Mouse (Mus musculus): ENCODE data around the gene Ncs1. TPM values are rescaled to one million over a fixed set of nuclear protein-coding genes. Genes with fewer than 3 reads are reported as not detected.

The Ncs1 gene
- polyA plus RNA-seq, 1 experiment from 2014 or later, result 52.8 TPM

- Histone ChIP-seq H3K27me3 (replicated peaks) (peaks cover 5% of the 10 kb centered on the region; the same call in 1 of the 2 replicates), H3K36me3 (no peaks in the 10 kb centered on the region), H3K9me3 (replicated peaks) (no peaks in the 10 kb centered on the region), H3K4me2 (no peak overlapping the region), H3K9ac (no peak overlapping the region), H3K4me1 (replicated peaks) (peaks cover 16% of the 10 kb centered on the region), H3K4me3 (no peak overlapping the region), H3K27ac (ENCODE audit: poor library complexity, severe bottlenecking) (no peak overlapping the region)
- no peak for ATAC-seq (ENCODE audit: insufficient number of reproducible peaks, low FRiP score)
- 68% methylated on average over 10 of the region's 10 CpGs for WGBS
Measured at GRCm38 (mm10) chr2:31327186-31327585, 81.6 kb downstream of the Ncs1 start.

- Histone ChIP-seq H3K36me3 (no peaks in the 10 kb centered on the region), H3K9me3 (replicated peaks) (no peaks in the 10 kb centered on the region), H3K4me2 (no peak overlapping the region; the same call in 1 of the 2 replicates), H3K27ac (ENCODE audit: poor library complexity, severe bottlenecking) (no peak overlapping the region), H3K9ac (no peak overlapping the region), H3K27me3 (replicated peaks) (peaks cover 51% of the 10 kb centered on the region), H3K4me3 (no peak overlapping the region), H3K4me1 (replicated peaks) (peaks cover 47% of the 10 kb centered on the region)
- 39% methylated on average over 12 of the region's 12 CpGs for WGBS
- no peak for ATAC-seq (ENCODE audit: insufficient number of reproducible peaks, low FRiP score)
Measured at GRCm38 (mm10) chr2:31337706-31338330, 92.2 kb downstream of the Ncs1 start.

- peaks cover 2% of the 10 kb centered on the region for H3K9me3 ChIP-seq (replicated peaks)
- H3K4me2 ChIP-seq, result no peak overlapping the region
- H3K4me3 ChIP-seq, result no peak overlapping the region
- peaks cover 68% of the 10 kb centered on the region for H3K27me3 ChIP-seq (replicated peaks)
- no peak overlapping the region for H3K27ac ChIP-seq (ENCODE audit: poor library complexity, severe bottlenecking)
- peaks cover 46% of the 10 kb centered on the region for H3K4me1 ChIP-seq (replicated peaks)
- H3K9ac ChIP-seq, result no peak overlapping the region
- 43% methylated on average over 9 of the region's 9 CpGs for WGBS
- no peak for ATAC-seq (ENCODE audit: insufficient number of reproducible peaks, low FRiP score)
- no peaks in the 10 kb centered on the region for H3K36me3 ChIP-seq
Measured at GRCm38 (mm10) chr2:31339826-31340225, 94.2 kb downstream of the Ncs1 start.

GRCm38 (mm10) chr2:31341726-31342535, 96.3 kb downstream of the Ncs1 start:
- Histone ChIP-seq H3K9me3 (replicated peaks) (peaks cover 5% of the 10 kb centered on the region), H3K4me2 (peak overlapping the region; percentile 18; the same call in 1 of the 2 replicates), H3K4me3 (no peak overlapping the region), H3K9ac (no peak overlapping the region), H3K27ac (ENCODE audit: poor library complexity, severe bottlenecking) (peak overlapping the region; percentile 18; the same call in 1 of the 2 replicates), H3K4me1 (replicated peaks) (peaks cover 45% of the 10 kb centered on the region), H3K36me3 (no peaks in the 10 kb centered on the region), H3K27me3 (replicated peaks) (peaks cover 64% of the 10 kb centered on the region)
- WGBS, result 17% methylated on average over 8 of the region's 8 CpGs
- ATAC-seq (ENCODE audit: insufficient number of reproducible peaks, low FRiP score), result peak; percentile 47

Other genes starting within 250 kb of the Ncs1 start
- gene Fnbp1, start 103.8 kb upstream of the Ncs1 start, polyA plus RNA-seq (2016; fragmentation: Nextera tagmentation; extraction: Ambion mirVana), result 21.4 and 23.8 TPM in 2 replicates
- 37.4 and 40.4 TPM in 2 replicates for gene Gpr107, start 93.5 kb upstream of the Ncs1 start, polyA plus RNA-seq (2016; fragmentation: Nextera tagmentation; extraction: Ambion mirVana)
- 0.42 and 0.49 TPM in 2 replicates for gene Hmcn2, start 68.6 kb downstream of the Ncs1 start, polyA plus RNA-seq (2016; fragmentation: Nextera tagmentation; extraction: Ambion mirVana)
- 11.8 and 12.4 TPM in 2 replicates for gene Ass1, start 224.4 kb downstream of the Ncs1 start, polyA plus RNA-seq (2016; fragmentation: Nextera tagmentation; extraction: Ambion mirVana)

Data from heart, embryonic 12.5 days (tissue).